Mouse (Mus musculus): Measurements from ENCODE around the gene Gm10591. TPM values are rescaled to one million over a fixed set of nuclear protein-coding genes. Genes with fewer than 3 reads are reported as not detected.
"Not testable (repeated sequence)": the region's sequence is repeated elsewhere in the genome, so short reads cannot be mapped to it uniquely, and the experiment has no call there.

Gene Gm10591
- total RNA-seq (2014; rRNA removed), result not detected in 2 replicates
- not detected in 2 replicates for polyA plus RNA-seq (2015; fragmentation: Nextera tagmentation; extraction: Ambion mirVana)

DNA sequence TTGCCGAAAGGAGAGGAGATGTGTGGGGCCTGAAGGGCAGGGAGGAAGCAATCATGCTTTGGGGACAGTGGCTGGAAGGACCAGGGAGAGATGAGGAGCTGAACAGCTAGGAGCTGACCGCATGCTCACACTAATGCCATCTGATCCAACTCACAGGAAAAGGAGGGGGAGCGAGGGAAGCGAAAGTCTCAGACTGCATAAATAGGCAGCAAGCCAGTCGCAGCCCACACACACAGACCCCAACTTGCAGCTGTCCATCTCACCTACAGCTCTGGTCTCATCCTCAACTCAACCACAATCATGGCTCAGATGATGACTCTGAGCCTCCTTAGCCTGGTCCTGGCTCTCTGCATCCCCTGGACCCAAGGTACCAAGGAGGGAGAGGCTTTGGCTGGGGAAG, at the start of gene Gm10591:
TSS of gene Gm10591 (plus strand) at position 301 of the 400 bp plus-strand sequence.
- not testable (repeated sequence) for H3K27me3 ChIP-seq (ENCODE audit: insufficient read depth, low read length); H3K9ac ChIP-seq; H3K4me2 ChIP-seq (ENCODE audit: low read depth); ATAC-seq; H3K4me3 ChIP-seq (ENCODE audit: low read depth, low read length); DNase-seq; H3K36me3 ChIP-seq (ENCODE audit: insufficient read depth); H3K9me3 ChIP-seq (ENCODE audit: low read length); H3K27ac ChIP-seq (ENCODE audit: low read depth, low read length); H3K4me1 ChIP-seq (ENCODE audit: insufficient read depth)
- no CpG with 5 or more reads among the region's 5 CpGs for WGBS

DNA sequence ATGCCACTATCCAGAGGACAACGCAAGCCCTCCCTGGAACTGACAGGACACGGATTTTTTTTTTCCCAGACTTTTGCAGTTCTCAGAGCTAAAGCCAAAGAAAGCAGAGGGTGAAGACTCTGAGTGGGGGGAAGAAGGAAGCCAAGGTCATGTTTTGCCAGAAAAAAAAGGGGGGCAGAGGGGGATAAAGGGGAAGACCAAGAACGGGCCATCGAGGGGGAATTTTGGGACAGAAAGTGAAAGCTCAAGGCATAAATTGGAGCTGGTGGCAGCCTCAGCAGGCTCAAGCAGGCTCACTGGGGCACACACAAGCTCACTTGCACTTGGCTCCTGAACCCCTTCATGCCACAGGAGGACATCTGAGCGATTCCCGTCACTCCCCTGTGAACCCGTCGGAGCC, 17.4 kb downstream of the Gm10591 start, which contains the start of gene Gm2564:
TSS of gene Gm2564 (plus strand) at position 301 of the 400 bp plus-strand sequence.
- H3K4me2 ChIP-seq (ENCODE audit: low read depth); H3K27ac ChIP-seq (ENCODE audit: low read depth, low read length); H3K9ac ChIP-seq; ATAC-seq; DNase-seq; H3K4me1 ChIP-seq (ENCODE audit: insufficient read depth); H3K9me3 ChIP-seq (ENCODE audit: low read length); H3K27me3 ChIP-seq (ENCODE audit: insufficient read depth, low read length); H3K36me3 ChIP-seq (ENCODE audit: insufficient read depth); H3K4me3 ChIP-seq (ENCODE audit: low read depth, low read length): not testable (repeated sequence)
- WGBS, result no CpG with 5 or more reads among the region's 8 CpGs

DNA sequence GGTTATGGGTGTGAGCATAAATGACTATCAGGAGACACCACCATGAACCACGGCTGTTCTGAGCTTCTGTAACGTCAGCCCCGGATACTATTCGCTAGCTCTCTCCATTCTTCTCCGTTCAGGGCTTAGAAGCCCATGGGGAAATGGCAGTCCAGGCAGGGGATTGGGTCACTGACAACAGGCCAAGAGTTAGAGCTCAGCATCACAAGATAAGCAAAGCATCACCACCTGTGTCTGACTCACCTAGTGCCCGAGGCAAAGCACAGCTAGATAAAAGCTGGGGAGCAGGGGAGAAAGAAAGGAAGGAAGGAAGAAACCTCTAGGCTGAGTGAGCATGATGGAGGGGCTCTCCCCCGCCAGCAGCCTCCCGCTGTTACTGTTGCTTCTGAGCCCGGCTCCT, 43.0 kb downstream of the Gm10591 start, which contains the start of gene Ccl27b:
TSS of gene Ccl27b (plus strand) at position 301 of the 400 bp plus-strand sequence.
- H3K4me1 ChIP-seq (ENCODE audit: insufficient read depth); H3K4me3 ChIP-seq (ENCODE audit: low read depth, low read length); H3K27ac ChIP-seq (ENCODE audit: low read depth, low read length); H3K36me3 ChIP-seq (ENCODE audit: insufficient read depth); H3K27me3 ChIP-seq (ENCODE audit: insufficient read depth, low read length); H3K4me2 ChIP-seq (ENCODE audit: low read depth); H3K9me3 ChIP-seq (ENCODE audit: low read length); H3K9ac ChIP-seq; ATAC-seq; DNase-seq: not testable (repeated sequence)
- no CpG with 5 or more reads among the region's 9 CpGs for WGBS

DNA sequence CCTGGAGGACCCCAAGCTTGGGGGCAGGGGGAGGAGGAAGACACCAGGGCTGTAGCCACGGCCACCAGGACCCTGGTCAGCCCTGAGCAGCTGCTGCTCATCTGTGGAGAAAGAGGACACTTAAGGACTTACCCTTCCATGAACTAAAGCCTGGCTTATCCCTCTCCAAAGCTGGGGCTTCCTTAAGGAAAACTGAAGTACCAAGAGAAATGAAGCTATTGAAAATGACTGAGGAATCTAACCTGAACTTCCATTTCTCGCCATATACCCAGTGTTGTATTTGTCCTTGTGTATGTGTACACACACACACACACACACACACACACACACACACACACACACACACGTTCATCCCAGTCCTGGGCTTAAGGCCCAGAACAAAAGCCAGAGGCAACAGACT, 49.8 kb downstream of the Gm10591 start, which contains the start of gene Il11ra2:
TSS of gene Il11ra2 (minus strand) at position 101 of the 400 bp plus-strand sequence.
- not testable (repeated sequence) for H3K4me1 ChIP-seq (ENCODE audit: insufficient read depth); H3K9ac ChIP-seq; H3K4me3 ChIP-seq (ENCODE audit: low read depth, low read length); ATAC-seq; DNase-seq; H3K4me2 ChIP-seq (ENCODE audit: low read depth); H3K27me3 ChIP-seq (ENCODE audit: insufficient read depth, low read length); H3K36me3 ChIP-seq (ENCODE audit: insufficient read depth); H3K9me3 ChIP-seq (ENCODE audit: low read length); H3K27ac ChIP-seq (ENCODE audit: low read depth, low read length)
- no CpG with 5 or more reads among the region's 3 CpGs for WGBS

Other genes starting within 250 kb of the Gm10591 start
- not detected in 2 replicates for gene Gm21586, start 172.8 kb upstream of the Gm10591 start, total RNA-seq (2014; rRNA removed)
- gene Gm21586, start 172.8 kb upstream of the Gm10591 start, polyA plus RNA-seq (2015; fragmentation: Nextera tagmentation; extraction: Ambion mirVana), result not detected in 2 replicates
- 0.29 and 0.46 TPM in 2 replicates for gene Gm2163, start 145.4 kb upstream of the Gm10591 start, total RNA-seq (2014; rRNA removed)
- 0.10 and 0.15 TPM in 2 replicates for gene Gm2163, start 145.4 kb upstream of the Gm10591 start, polyA plus RNA-seq (2015; fragmentation: Nextera tagmentation; extraction: Ambion mirVana)
- 0.54 TPM in 1 of 2 replicates, not detected in the other for gene Fam205a2, start 84.0 kb upstream of the Gm10591 start, total RNA-seq (2014; rRNA removed)
- not detected in 2 replicates for gene Fam205a2, start 84.0 kb upstream of the Gm10591 start, polyA plus RNA-seq (2015; fragmentation: Nextera tagmentation; extraction: Ambion mirVana)
- gene Gm2564, start 17.5 kb downstream of the Gm10591 start, total RNA-seq (2014; rRNA removed), result not detected in 2 replicates
- 0.40 TPM in 1 of 2 replicates, not detected in the other for gene Gm2564, start 17.5 kb downstream of the Gm10591 start, polyA plus RNA-seq (2015; fragmentation: Nextera tagmentation; extraction: Ambion mirVana)
- gene Ccl27b, start 43.1 kb downstream of the Gm10591 start, total RNA-seq (2014; rRNA removed), result not detected in 2 replicates
- not detected in 2 replicates for gene Ccl27b, start 43.1 kb downstream of the Gm10591 start, polyA plus RNA-seq (2015; fragmentation: Nextera tagmentation; extraction: Ambion mirVana)
- gene Il11ra2, start 49.7 kb downstream of the Gm10591 start, total RNA-seq (2014; rRNA removed), result 0.43 TPM in 1 of 2 replicates, not detected in the other
- not detected in 2 replicates for gene Il11ra2, start 49.7 kb downstream of the Gm10591 start, polyA plus RNA-seq (2015; fragmentation: Nextera tagmentation; extraction: Ambion mirVana)
- gene 4930578G10Rik, start 123.3 kb downstream of the Gm10591 start, total RNA-seq (2014; rRNA removed), result not detected in 2 replicates
- gene 4930578G10Rik, start 123.3 kb downstream of the Gm10591 start, polyA plus RNA-seq (2015; fragmentation: Nextera tagmentation; extraction: Ambion mirVana), result 0.56 and 0.91 TPM in 2 replicates
- not detected in 2 replicates for gene Ccl19, start 144.4 kb downstream of the Gm10591 start, total RNA-seq (2014; rRNA removed)
- not detected in 2 replicates for gene Ccl19, start 144.4 kb downstream of the Gm10591 start, polyA plus RNA-seq (2015; fragmentation: Nextera tagmentation; extraction: Ambion mirVana)
- gene Ccl21a, start 161.8 kb downstream of the Gm10591 start, total RNA-seq (2014; rRNA removed), result 0.52 TPM in 1 of 2 replicates, not detected in the other
- gene Ccl21a, start 161.8 kb downstream of the Gm10591 start, polyA plus RNA-seq (2015; fragmentation: Nextera tagmentation; extraction: Ambion mirVana), result 0.22 and 0.58 TPM in 2 replicates
- gene Fam205a1, start 241.7 kb downstream of the Gm10591 start, total RNA-seq (2014; rRNA removed), result not detected in 2 replicates
- gene Fam205a1, start 241.7 kb downstream of the Gm10591 start, polyA plus RNA-seq (2015; fragmentation: Nextera tagmentation; extraction: Ambion mirVana), result 0.05 TPM in 1 of 2 replicates, not detected in the other
- 0.23 TPM in 1 of 2 replicates, not detected in the other for gene Gm12394, start 244.6 kb downstream of the Gm10591 start, total RNA-seq (2014; rRNA removed)
- 0.16 and 0.41 TPM in 2 replicates for gene Gm12394, start 244.6 kb downstream of the Gm10591 start, polyA plus RNA-seq (2015; fragmentation: Nextera tagmentation; extraction: Ambion mirVana)

Measured in forebrain, postnatal 0 days (tissue).